Mouse (Mus musculus): Measurements from ENCODE around the gene Rgs3. TPM values are rescaled to one million over a fixed set of nuclear protein-coding genes. Genes with fewer than 3 reads are reported as not detected.

The Rgs3 gene
- polyA plus RNA-seq, 1 experiment: 17.2 TPM

GRCm38 (mm10) chr4:62612601-62613501 lies 53.2 kb downstream of the Rgs3 start:
- no peaks in the 10 kb centered on the region for H3K4me1 ChIP-seq (ENCODE audit: control insufficient read depth, insufficient read depth, low read length)
- TF ChIP-seq CTCF (IDR thresholded peaks at IDR 0.05; ENCODE audit: low read depth, low read length): no peak
- no peak for TF ChIP-seq POLR2A (IDR thresholded peaks at IDR 0.05; ENCODE audit: borderline replicate concordance, low read depth, low read length)
- no peak overlapping the region for H3K27ac ChIP-seq (ENCODE audit: insufficient read depth, low read depth, low read length)
- H3K4me3 ChIP-seq (ENCODE audit: insufficient read depth, low read length): no peak overlapping the region

- Histone ChIP-seq H3K27ac (ENCODE audit: insufficient read depth, low read depth, low read length) (no peak overlapping the region), H3K4me1 (ENCODE audit: control insufficient read depth, insufficient read depth, low read length) (no peaks in the 10 kb centered on the region), H3K4me3 (ENCODE audit: insufficient read depth, low read length) (no peak overlapping the region)
- no peak for TF ChIP-seq CTCF (IDR thresholded peaks at IDR 0.05; ENCODE audit: low read depth, low read length)
- TF ChIP-seq POLR2A (IDR thresholded peaks at IDR 0.05; ENCODE audit: borderline replicate concordance, low read depth, low read length): no peak
Observed at GRCm38 (mm10) chr4:62613646-62614365, 54.2 kb downstream of the Rgs3 start.

- H3K4me3 ChIP-seq (ENCODE audit: insufficient read depth, low read length): no peak overlapping the region
- no peaks in the 10 kb centered on the region for H3K4me1 ChIP-seq (ENCODE audit: control insufficient read depth, insufficient read depth, low read length)
- no peak overlapping the region for H3K27ac ChIP-seq (ENCODE audit: insufficient read depth, low read depth, low read length)
- TF ChIP-seq POLR2A (IDR thresholded peaks at IDR 0.05; ENCODE audit: borderline replicate concordance, low read depth, low read length) (no peak), CTCF (IDR thresholded peaks at IDR 0.05; ENCODE audit: low read depth, low read length) (no peak)
Observed at GRCm38 (mm10) chr4:62617856-62618440, 58.3 kb downstream of the Rgs3 start.

- Histone ChIP-seq H3K4me3 (ENCODE audit: insufficient read depth, low read length) (no peak overlapping the region), H3K27ac (ENCODE audit: insufficient read depth, low read depth, low read length) (no peak overlapping the region), H3K4me1 (ENCODE audit: control insufficient read depth, insufficient read depth, low read length) (no peaks in the 10 kb centered on the region)
- TF ChIP-seq CTCF (IDR thresholded peaks at IDR 0.05; ENCODE audit: low read depth, low read length) (no peak), POLR2A (IDR thresholded peaks at IDR 0.05; ENCODE audit: borderline replicate concordance, low read depth, low read length) (no peak)
Observed at GRCm38 (mm10) chr4:62619232-62619964, 59.8 kb downstream of the Rgs3 start.

GRCm38 (mm10) chr4:62619965-62620244 lies 60.3 kb downstream of the Rgs3 start:
- TF ChIP-seq POLR2A (IDR thresholded peaks at IDR 0.05; ENCODE audit: borderline replicate concordance, low read depth, low read length) (no peak), CTCF (IDR thresholded peaks at IDR 0.05; ENCODE audit: low read depth, low read length) (no peak)
- Histone ChIP-seq H3K4me1 (ENCODE audit: control insufficient read depth, insufficient read depth, low read length) (no peaks in the 10 kb centered on the region), H3K27ac (ENCODE audit: insufficient read depth, low read depth, low read length) (no peak overlapping the region), H3K4me3 (ENCODE audit: insufficient read depth, low read length) (no peak overlapping the region)

- TF ChIP-seq POLR2A (IDR thresholded peaks at IDR 0.05; ENCODE audit: borderline replicate concordance, low read depth, low read length) (no peak), CTCF (IDR thresholded peaks at IDR 0.05; ENCODE audit: low read depth, low read length) (no peak)
- H3K4me1 ChIP-seq (ENCODE audit: control insufficient read depth, insufficient read depth, low read length): no peaks in the 10 kb centered on the region
- no peak overlapping the region for H3K4me3 ChIP-seq (ENCODE audit: insufficient read depth, low read length)
- H3K27ac ChIP-seq (ENCODE audit: insufficient read depth, low read depth, low read length): no peak overlapping the region
Observed at GRCm38 (mm10) chr4:62621151-62621550, 61.5 kb downstream of the Rgs3 start.

- Histone ChIP-seq H3K27ac (ENCODE audit: insufficient read depth, low read depth, low read length) (no peak overlapping the region), H3K4me1 (ENCODE audit: control insufficient read depth, insufficient read depth, low read length) (no peaks in the 10 kb centered on the region), H3K4me3 (ENCODE audit: insufficient read depth, low read length) (no peak overlapping the region)
- TF ChIP-seq CTCF (IDR thresholded peaks at IDR 0.05; ENCODE audit: low read depth, low read length): no peak
- no peak for TF ChIP-seq POLR2A (IDR thresholded peaks at IDR 0.05; ENCODE audit: borderline replicate concordance, low read depth, low read length)
Observed at GRCm38 (mm10) chr4:62621880-62622675, 62.4 kb downstream of the Rgs3 start.

- TF ChIP-seq CTCF (IDR thresholded peaks at IDR 0.05; ENCODE audit: low read depth, low read length) (no peak), POLR2A (IDR thresholded peaks at IDR 0.05; ENCODE audit: borderline replicate concordance, low read depth, low read length) (no peak)
- Histone ChIP-seq H3K27ac (ENCODE audit: insufficient read depth, low read depth, low read length) (no peak overlapping the region), H3K4me3 (ENCODE audit: insufficient read depth, low read length) (no peak overlapping the region), H3K4me1 (ENCODE audit: control insufficient read depth, insufficient read depth, low read length) (no peaks in the 10 kb centered on the region)
Observed at GRCm38 (mm10) chr4:62623251-62624015, 63.8 kb downstream of the Rgs3 start.
